Mouse (Mus musculus) bone marrow, adult 2 months (tissue): ENCODE results near the gene Smyd3. TPM values are rescaled to one million over a fixed set of nuclear protein-coding genes. Genes with fewer than 3 reads are reported as not detected.

Experiments used
- H3K27ac ChIP-seq: fragments of 200-500 bp; 2 replicates; pipeline ENCODE4 v1.5.1; 2012; ENCODE audit warnings: low read depth, mild to moderate bottlenecking, control low read depth, inconsistent platforms, low read length; ENCODE audit not compliant: control insufficient read depth, poor library complexity, insufficient read depth
- H3K4me1 ChIP-seq: fragments of 200-500 bp; 2 replicates; pipeline ENCODE4 v1.6.1; 2011; ENCODE audit warnings: low read length; ENCODE audit not compliant: control insufficient read depth, insufficient read depth
- H3K4me3 ChIP-seq: fragments of 200-500 bp; replicated peaks from 2 replicates; pipeline ENCODE3; 2011; ENCODE audit warnings: mild to moderate bottlenecking, low read depth, low read length, control low read depth; ENCODE audit not compliant: control insufficient read depth
- CTCF ChIP-seq: fragments of 200-500 bp; IDR thresholded peaks from 2 replicates; pipeline ENCODE4 v1.5.1; 2011; ENCODE audit warnings: low read length, control low read depth; ENCODE audit not compliant: control insufficient read depth, insufficient read depth
- POLR2A ChIP-seq: fragments of 200-500 bp; IDR thresholded peaks from 2 replicates; pipeline ENCODE4 v1.6.1; 2011; ENCODE audit warnings: low read depth, mild to moderate bottlenecking, control low read depth, low read length, borderline replicate concordance; ENCODE audit not compliant: control insufficient read depth
- WGBS: fragments of 180-500 bp; shearing (Covaris S2); methylation state at CpG from one replicate; pipeline ENCODE4 v1.1.7; 2018; 5-methylcytosine and 5-hydroxymethylcytosine counted together
- polyA plus RNA-seq: library from polyadenylated mRNA; stranded (reverse); fragments of >200 nt; gene quantifications from 2 replicates; pipeline ENCODE4 v1.2.4, GENCODE M21; 2011; ENCODE audit warnings: low replicate concordance; ENCODE audit not compliant: missing spikeins, insufficient read depth, insufficient read length

Smyd3 gene
- polyA plus RNA-seq, 1 experiment: 20.8 TPM

- TF ChIP-seq CTCF (no peak), POLR2A (no peak)
- no peak overlapping the region for H3K27ac ChIP-seq
- no peak overlapping the region for H3K4me3 ChIP-seq
- peaks cover 1% of the 10 kb centered on the region for H3K4me1 ChIP-seq
- 65% methylated on average over 3 of the region's 3 CpGs for WGBS
Observed at GRCm38 (mm10) chr1:178992503-178992902, 525.3 kb downstream of the Smyd3 start.

- no peak for TF ChIP-seq POLR2A
- no peak for TF ChIP-seq CTCF
- WGBS: 37% methylated on average over 4 of the region's 4 CpGs
- peaks cover 1% of the 10 kb centered on the region for H3K4me1 ChIP-seq
- no peak overlapping the region for H3K27ac ChIP-seq
- no peak overlapping the region for H3K4me3 ChIP-seq
Observed at GRCm38 (mm10) chr1:178991470-178991869, 526.4 kb downstream of the Smyd3 start.

GRCm38 (mm10) chr1:178991045-178991444, 526.8 kb downstream of the Smyd3 start:
- 86% methylated on average over 6 of the region's 6 CpGs for WGBS
- Histone ChIP-seq H3K4me1 (peaks cover 1% of the 10 kb centered on the region), H3K4me3 (no peak overlapping the region), H3K27ac (no peak overlapping the region)
- TF ChIP-seq CTCF: no peak
- TF ChIP-seq POLR2A: no peak

- 82% methylated on average over 4 of the region's 4 CpGs for WGBS
- peaks cover 1% of the 10 kb centered on the region for H3K4me1 ChIP-seq
- TF ChIP-seq POLR2A: no peak
- TF ChIP-seq CTCF: no peak
- H3K4me3 ChIP-seq: no peak overlapping the region
- H3K27ac ChIP-seq: no peak overlapping the region
Observed at GRCm38 (mm10) chr1:178989485-178989884, 528.4 kb downstream of the Smyd3 start.

- no peak overlapping the region for H3K27ac ChIP-seq
- 55% methylated on average over 1 of the region's 1 CpGs for WGBS
- TF ChIP-seq POLR2A (no peak), CTCF (no peak)
- H3K4me1 ChIP-seq: peaks cover 1% of the 10 kb centered on the region
- H3K4me3 ChIP-seq: no peak overlapping the region
Observed at GRCm38 (mm10) chr1:178988176-178988575, 529.7 kb downstream of the Smyd3 start.

GRCm38 (mm10) chr1:178981641-178982040, 536.2 kb downstream of the Smyd3 start:
- TF ChIP-seq POLR2A: no peak
- no peak for TF ChIP-seq CTCF
- Histone ChIP-seq H3K4me3 (no peak overlapping the region), H3K27ac (no peak overlapping the region), H3K4me1 (no peaks in the 10 kb centered on the region)
- 64% methylated on average over 5 of the region's 5 CpGs for WGBS

- Histone ChIP-seq H3K4me1 (no peaks in the 10 kb centered on the region), H3K27ac (no peak overlapping the region), H3K4me3 (no peak overlapping the region)
- TF ChIP-seq CTCF (no peak), POLR2A (no peak)
Observed at GRCm38 (mm10) chr1:178980185-178980584, 537.7 kb downstream of the Smyd3 start.

GRCm38 (mm10) chr1:178978617-178979245, 539.1 kb downstream of the Smyd3 start:
- no peak overlapping the region for H3K4me3 ChIP-seq
- 83% methylated on average over 8 of the region's 8 CpGs for WGBS
- no peak overlapping the region for H3K27ac ChIP-seq
- no peaks in the 10 kb centered on the region for H3K4me1 ChIP-seq
- TF ChIP-seq POLR2A: no peak
- TF ChIP-seq CTCF: no peak

- Histone ChIP-seq H3K4me3 (no peak overlapping the region), H3K4me1 (no peaks in the 10 kb centered on the region), H3K27ac (no peak overlapping the region)
- TF ChIP-seq POLR2A: no peak
- 88% methylated on average over 10 of the region's 10 CpGs for WGBS
Observed at GRCm38 (mm10) chr1:178972055-178972454, 545.8 kb downstream of the Smyd3 start.
